Mouse (Mus musculus) bone marrow macrophage, adult 2 months (primary cell): ENCODE measurements around the gene Thnsl2. TPM values are rescaled to one million over a fixed set of nuclear protein-coding genes. Genes with fewer than 3 reads are reported as not detected.

Experiments used
- H3K27ac ChIP-seq: 2 replicates; pipeline ENCODE4 v1.5.1; 2012; ENCODE audit warnings: low read depth, low read length; ENCODE audit not compliant: insufficient read depth
- H3K4me1 ChIP-seq: 2 replicates; pipeline ENCODE4 v1.6.1; 2012; ENCODE audit warnings: low read length; ENCODE audit not compliant: control insufficient read depth, insufficient read depth
- H3K4me3 ChIP-seq: 2 replicates; pipeline ENCODE4 v1.5.1; 2012; ENCODE audit warnings: mild to moderate bottlenecking, low read length, moderate library complexity; ENCODE audit not compliant: insufficient read depth
- CTCF ChIP-seq: IDR thresholded peaks from 2 replicates; pipeline ENCODE4 v1.5.1; 2012; ENCODE audit warnings: low read depth, mild to moderate bottlenecking, low read length, moderate library complexity
- POLR2A ChIP-seq: IDR thresholded peaks from 2 replicates; pipeline ENCODE4 v1.6.1; 2012; ENCODE audit warnings: mild to moderate bottlenecking, low read depth, low read length, borderline replicate concordance
- polyA plus RNA-seq: library from polyadenylated mRNA; stranded (reverse); fragments of >200 nt; gene quantifications from 2 replicates; pipeline ENCODE4 v1.2.4, GENCODE M21; 2012; ENCODE audit not compliant: missing spikeins, insufficient read depth, insufficient read length

Thnsl2 gene
- polyA plus RNA-seq, 1 experiment, result not detected

DNA sequence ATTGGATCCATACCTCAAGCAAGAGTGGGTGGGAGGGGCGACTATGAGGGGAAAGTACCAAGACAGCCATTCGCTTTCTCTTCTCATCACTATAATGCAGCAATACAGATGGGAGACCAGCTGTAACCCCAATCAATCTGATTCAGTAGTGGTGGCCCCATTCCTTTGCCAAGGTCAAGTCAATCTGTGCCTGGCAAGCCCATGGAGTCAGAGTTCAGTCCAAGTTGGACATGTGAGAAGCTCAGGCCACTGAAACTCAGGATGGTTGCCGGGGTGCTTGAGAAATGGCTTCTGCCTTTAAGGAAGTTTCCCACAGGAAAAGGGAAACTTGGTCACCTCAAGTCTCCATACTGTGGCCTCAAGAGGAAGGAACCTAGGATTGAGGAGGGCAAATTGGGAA, 9.2 kb downstream of the Thnsl2 start:
- Histone ChIP-seq H3K4me1 (no peaks in the 10 kb centered on the region), H3K4me3 (no peak overlapping the region), H3K27ac (no peak overlapping the region)
- TF ChIP-seq CTCF, result no peak

DNA sequence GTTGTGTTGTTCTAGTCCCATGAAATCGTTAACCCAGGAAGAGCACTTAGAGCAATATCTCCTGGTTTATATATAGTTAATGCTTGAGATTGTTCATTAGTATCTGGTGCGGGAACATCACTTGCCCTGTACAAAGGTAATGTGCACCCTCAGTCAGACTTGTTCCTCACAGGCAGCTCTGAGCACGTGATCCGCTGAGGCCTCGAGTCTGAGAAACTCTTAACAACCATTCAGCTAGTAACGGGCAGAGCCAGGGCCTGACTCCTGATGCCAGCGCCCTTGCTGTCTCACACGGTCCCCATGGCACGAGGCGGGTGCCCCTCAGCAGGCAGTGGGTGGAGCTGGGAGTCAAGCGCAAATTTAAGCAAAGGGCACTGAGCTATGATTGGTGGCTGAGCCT, 10.7 kb downstream of the Thnsl2 start:
- TF ChIP-seq CTCF (no peak), POLR2A (no peak)
- no peak overlapping the region for H3K27ac ChIP-seq
- no peak overlapping the region for H3K4me3 ChIP-seq
- H3K4me1 ChIP-seq, result no peaks in the 10 kb centered on the region

DNA sequence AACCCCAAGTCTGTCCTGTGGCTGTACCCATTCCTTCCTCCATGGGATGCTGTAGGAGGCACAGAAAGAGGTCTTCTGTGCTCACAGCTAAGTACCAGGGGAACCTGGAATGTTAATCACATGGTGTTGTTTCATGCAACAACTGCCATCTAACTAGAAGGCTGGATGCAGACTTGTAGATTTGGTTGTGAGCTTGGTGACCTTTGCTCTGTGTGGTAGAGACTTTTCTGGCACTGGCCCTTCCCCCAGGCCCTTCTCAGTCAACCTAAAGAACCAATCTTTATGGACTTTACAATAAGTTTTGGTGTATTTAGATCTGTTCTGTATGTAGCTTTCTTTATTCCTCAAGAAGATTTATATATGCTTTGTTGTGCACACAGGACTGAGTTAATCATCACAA, 13.2 kb downstream of the Thnsl2 start:
- H3K27ac ChIP-seq, result no peak overlapping the region
- no peaks in the 10 kb centered on the region for H3K4me1 ChIP-seq
- no peak overlapping the region for H3K4me3 ChIP-seq
- TF ChIP-seq POLR2A (no peak), CTCF (no peak)

DNA sequence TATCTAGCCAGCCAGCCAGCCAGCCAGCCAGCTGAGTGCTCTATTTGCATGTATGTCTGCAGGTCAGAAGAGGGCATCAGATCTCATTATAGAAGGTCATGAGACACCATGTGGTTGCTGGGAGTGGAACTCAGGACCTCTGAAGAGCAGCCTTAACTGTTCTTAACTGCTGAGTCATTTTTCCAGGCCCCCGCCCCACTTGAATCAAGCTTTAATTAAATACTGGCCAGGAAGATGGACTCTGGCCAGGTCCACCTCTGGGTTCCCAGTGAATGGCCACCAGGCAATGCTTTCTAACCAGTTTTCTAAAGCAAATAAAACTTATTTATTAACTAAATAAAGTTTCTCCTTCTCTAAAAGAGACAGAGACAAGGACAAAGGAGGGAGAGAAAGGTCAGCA, 14.0 kb downstream of the Thnsl2 start:
- H3K27ac ChIP-seq, result no peak overlapping the region

DNA sequence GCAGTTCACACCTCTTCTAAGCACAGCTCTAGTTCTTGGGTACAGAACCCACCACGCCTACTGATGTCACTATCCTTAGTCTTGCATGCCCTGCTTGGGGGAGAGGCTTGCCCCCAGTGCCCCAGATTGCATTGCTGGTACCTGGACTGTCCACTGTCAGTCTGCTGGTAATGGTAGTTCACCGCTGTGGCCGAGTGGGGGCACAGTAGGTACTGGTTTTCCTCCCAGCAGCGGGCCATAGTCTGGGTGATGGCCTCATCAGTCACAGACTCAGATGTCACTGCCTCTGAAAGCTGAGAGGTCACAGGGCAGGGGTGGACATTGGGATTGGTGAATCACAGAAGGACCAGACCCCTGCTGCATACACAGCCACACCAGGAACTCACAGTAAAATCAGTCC, 15.2 kb downstream of the Thnsl2 start:
- Histone ChIP-seq H3K27ac (no peak overlapping the region), H3K4me1 (no peaks in the 10 kb centered on the region), H3K4me3 (no peak overlapping the region)
- TF ChIP-seq CTCF, result no peak
- TF ChIP-seq POLR2A, result no peak

More for the DNA sequence above, 14.0 kb downstream of the Thnsl2 start:
- TF ChIP-seq POLR2A (no peak), CTCF (no peak)
- no peak overlapping the region for H3K4me3 ChIP-seq
- no peaks in the 10 kb centered on the region for H3K4me1 ChIP-seq

DNA sequence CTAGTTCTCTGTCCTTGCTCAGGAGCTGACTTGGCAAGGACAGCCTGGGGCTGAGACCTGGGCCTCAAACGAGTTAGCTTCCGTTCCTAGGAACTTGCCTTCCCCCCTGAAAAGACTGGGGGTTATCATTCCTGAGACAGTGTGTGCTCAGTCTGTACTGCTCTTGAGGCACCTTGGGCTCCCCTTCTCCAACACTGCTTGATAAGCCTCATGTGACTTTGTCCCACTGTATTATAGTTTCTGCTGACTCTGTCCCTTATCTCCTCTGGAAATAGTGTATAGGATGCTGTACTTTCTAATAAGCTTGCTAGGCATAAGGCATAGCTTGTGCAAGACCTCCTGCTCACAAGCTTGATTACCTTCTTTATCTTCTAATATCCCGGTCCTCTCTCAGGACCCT, 17.9 kb downstream of the Thnsl2 start:
- Histone ChIP-seq H3K4me1 (no peaks in the 10 kb centered on the region), H3K4me3 (no peak overlapping the region), H3K27ac (no peak overlapping the region)
- TF ChIP-seq CTCF (no peak), POLR2A (no peak)

DNA sequence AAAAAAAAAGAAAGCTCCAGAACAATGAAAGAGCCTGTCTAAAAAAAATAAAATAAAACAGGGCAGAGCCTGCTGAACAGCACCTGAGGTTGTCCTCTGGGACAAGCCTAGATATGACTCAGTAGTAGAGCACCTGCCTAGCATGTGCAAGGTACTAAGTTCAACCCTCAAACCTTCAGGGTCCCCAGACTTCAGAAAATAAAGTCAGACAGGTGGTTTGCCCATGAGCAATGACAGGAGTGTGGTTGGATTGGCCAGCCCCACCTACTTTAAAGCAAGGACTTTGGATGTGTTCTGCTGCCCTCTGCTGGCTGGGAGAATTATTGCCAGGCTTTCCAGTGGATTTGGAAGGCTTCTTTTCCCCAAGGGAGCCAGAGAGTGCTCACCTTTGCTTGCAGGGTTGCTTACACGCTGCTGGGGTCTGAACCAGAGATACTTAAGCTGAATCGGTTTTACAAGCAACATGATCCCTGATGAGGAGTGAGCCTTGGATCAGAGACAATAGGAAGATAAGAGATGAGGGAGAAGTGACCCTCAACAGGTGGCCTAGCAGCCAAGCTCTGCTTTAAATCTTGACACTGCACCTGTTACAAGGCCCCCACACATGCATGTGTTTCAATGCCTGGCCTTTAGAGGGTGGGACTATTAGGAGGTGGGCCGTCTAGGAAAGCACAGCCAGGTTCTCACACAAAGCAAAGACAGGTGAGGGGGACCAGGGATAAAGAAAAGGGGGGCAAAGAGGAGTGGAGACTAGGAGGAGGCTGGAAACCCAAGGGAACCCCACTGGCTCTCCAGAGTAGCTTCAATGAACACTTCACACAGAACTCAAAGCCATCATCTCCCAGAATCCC, 19.0 kb downstream of the Thnsl2 start:
- Histone ChIP-seq H3K4me3 (no peak overlapping the region), H3K27ac (no peak overlapping the region), H3K4me1 (no peaks in the 10 kb centered on the region)
- TF ChIP-seq CTCF (peak; percentile 80), POLR2A (no peak)

DNA sequence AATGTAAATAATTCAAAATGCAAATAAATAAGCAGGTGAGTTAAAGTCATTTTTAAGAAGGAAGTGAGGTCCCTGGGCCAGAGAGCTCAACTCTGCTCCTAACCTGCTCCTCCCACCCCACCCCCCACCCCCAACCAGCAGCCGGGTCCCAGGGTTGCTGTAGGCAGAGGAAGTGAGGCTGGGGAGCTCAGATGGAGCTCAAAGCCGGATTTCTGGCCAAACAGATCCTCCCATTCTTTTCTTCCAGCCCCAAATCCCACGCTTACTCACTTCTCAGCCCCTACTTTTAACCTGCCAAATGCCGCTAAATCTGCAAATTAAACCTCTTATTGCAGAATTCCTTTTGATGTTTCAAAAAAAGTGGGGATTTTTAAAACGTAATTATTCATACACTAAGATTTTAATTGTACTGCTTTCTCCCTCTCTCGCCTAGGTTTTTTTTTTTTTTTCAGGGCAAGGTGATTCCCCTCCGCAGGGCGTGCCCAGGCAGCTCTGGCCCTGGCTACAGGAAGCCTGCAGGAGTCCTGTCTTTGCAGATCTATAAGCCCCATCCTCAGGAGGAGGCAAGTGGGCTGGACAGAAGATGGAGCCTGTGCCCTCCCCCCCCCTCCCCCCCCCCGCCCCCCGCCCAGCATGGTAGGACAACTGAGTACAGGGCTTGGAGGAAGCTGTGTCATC, 24.5 kb downstream of the Thnsl2 start:
- no peak overlapping the region for H3K27ac ChIP-seq
- no peak overlapping the region for H3K4me3 ChIP-seq
- H3K4me1 ChIP-seq, result no peaks in the 10 kb centered on the region
- TF ChIP-seq CTCF, result no peak
- TF ChIP-seq POLR2A, result no peak

DNA sequence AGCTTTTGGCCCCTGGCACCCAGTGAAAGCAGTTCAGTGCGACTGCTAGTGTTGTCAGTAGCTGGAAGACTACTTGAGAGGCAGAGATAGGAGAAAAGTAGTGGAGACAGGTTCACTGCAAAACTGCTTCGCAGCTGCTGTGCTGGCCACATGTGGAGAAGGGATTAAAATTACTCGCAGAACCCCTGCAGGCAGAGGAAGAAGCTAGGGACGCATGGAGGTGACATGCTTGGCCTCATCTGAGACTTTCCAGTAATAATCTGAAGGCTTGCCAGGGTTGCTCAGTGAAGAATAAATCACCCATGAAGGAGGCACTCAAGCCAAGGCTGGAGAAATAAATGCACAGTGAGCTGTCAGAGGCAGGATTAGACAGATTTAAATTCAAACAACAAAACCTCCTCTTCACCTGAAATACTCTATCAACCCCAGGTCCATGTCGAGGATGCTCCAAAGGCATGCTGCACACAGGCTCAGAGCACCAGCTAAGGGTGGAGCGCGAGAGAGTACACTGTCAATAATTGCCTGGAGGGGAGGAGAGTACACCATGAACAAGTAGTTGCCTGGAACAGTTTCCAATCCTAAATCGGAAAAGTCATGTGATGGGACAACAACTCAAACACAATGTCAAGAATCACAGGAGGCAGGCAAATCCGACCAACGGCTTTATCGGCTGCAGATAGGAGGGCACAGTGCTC, 32.7 kb downstream of the Thnsl2 start:
- Histone ChIP-seq H3K4me3 (no peak overlapping the region), H3K4me1 (no peaks in the 10 kb centered on the region), H3K27ac (no peak overlapping the region)
- TF ChIP-seq CTCF (no peak), POLR2A (no peak)
